Mouse (Mus musculus): ENCODE data around the gene Kcnma1.

Gene Kcnma1

DNA sequence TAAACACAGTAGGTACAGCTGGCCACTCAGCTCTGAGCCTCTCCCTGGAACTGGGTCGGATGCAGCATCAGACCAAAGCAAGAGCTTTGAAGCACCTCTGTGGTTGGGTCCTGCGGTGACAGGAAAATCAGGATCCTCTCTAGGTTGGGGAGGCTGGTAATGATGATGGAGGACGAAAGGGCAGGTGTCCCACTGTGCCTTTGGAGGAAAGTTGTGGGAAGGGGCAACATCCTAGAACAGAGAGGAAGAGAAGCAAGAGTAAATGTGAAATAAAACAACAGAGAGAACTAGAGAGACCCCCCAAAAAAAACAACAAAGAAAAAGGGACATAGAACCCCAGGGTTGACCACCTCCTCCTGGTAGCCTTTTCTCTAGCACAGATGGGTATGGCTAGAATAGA, at the start of gene Kcnma1:
TSS of gene Kcnma1 (minus strand) at position 101 of the 400 bp plus-strand sequence.
- in situ Hi-C loops (cut with MboI, MseI): no loop called here

- in situ Hi-C loops (cut with MboI, MseI): no loop called here
These were observed 45.5 kb upstream of the Kcnma1 start for GRCm38 (mm10) chr14:24059747-24060146.

DNA sequence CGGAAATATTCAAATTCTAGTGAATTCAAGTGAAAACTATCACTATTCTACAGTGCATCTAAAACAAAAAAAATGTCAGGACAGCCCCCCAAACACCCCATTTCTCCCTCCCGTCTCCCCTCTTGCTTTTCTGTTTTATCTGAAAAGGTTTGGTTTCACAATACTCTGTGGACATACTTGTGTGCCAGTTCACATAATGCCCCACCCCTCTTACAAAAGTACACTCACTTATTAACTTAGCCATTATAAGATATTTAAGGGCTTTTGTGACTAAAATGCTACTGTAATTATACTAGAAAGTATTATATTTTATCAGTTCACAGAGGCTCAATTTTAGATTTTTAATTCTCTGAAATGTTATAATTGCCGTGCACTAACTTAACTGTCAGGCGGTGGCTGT, 45.0 kb upstream of the Kcnma1 start:
- in situ Hi-C loops (cut with MboI, MseI): no loop called here

- in situ Hi-C loops (cut with MboI, MseI): no loop called here
These were observed 37.5 kb upstream of the Kcnma1 start for GRCm38 (mm10) chr14:24051821-24052220.

DNA sequence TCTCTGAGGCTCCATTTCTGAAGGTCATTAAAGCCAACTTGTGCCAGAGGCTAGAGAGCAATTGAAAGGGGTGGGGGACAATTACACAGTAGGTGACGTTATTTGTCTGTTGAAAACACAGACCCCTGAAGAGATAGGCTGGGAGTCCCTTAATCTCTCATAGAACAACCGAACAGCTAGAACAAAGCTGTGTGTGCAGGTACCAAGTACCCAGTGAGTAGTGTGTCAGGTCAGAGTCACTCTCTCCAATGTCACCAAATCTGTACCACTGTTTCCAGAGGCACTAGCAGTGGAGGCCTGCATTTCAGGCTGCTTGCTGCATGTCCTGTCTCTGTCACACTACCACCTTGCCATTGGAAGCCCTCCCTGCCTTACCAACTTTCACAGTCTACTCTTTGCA, 22.3 kb upstream of the Kcnma1 start:
- in situ Hi-C loops (cut with MboI, MseI): no loop called here

- in situ Hi-C loops (cut with MboI, MseI): no loop called here
These were observed 21.9 kb upstream of the Kcnma1 start for GRCm38 (mm10) chr14:24036208-24036535.

- in situ Hi-C loops (cut with MboI, MseI): no loop called here
These were observed 21.4 kb upstream of the Kcnma1 start for GRCm38 (mm10) chr14:24035486-24036207.

GRCm38 (mm10) chr14:24032876-24033389, 18.6 kb upstream of the Kcnma1 start:
- in situ Hi-C loops (cut with MboI, MseI): no loop called here

DNA sequence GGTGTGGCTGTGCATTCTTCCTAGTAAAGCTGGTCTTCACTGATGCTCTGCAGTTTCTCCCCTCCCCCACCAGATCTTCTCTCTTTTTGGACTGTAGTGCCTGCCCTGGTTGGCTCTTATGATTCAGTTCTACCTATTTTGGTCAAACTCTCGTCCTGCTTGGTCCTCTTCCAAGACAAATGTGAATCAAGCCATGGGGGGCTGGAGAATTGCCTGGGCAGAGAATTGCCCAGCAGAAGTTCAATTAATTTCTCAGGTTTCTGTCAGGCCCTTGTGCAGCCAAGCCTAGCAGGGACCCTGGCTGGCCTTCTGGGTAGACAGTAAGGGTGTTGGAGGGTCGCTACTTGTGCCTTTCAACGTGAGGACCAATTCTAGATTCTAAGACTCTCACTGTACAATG, 17.9 kb upstream of the Kcnma1 start:
- in situ Hi-C loops (cut with MboI, MseI): no loop called here

- in situ Hi-C loops (cut with MboI, MseI): no loop called here
These were observed 6.4 kb upstream of the Kcnma1 start for GRCm38 (mm10) chr14:24020718-24021117.

GRCm38 (mm10) chr14:24009978-24010377, 4.3 kb downstream of the Kcnma1 start:
- in situ Hi-C loops (cut with MboI, MseI): no loop called here

- in situ Hi-C loops (cut with MboI, MseI): no loop called here
These were observed 6.0 kb downstream of the Kcnma1 start for GRCm38 (mm10) chr14:24008252-24008651.

- in situ Hi-C loops (cut with MboI, MseI): no loop called here
These were observed 8.0 kb downstream of the Kcnma1 start for GRCm38 (mm10) chr14:24006276-24006675.

DNA sequence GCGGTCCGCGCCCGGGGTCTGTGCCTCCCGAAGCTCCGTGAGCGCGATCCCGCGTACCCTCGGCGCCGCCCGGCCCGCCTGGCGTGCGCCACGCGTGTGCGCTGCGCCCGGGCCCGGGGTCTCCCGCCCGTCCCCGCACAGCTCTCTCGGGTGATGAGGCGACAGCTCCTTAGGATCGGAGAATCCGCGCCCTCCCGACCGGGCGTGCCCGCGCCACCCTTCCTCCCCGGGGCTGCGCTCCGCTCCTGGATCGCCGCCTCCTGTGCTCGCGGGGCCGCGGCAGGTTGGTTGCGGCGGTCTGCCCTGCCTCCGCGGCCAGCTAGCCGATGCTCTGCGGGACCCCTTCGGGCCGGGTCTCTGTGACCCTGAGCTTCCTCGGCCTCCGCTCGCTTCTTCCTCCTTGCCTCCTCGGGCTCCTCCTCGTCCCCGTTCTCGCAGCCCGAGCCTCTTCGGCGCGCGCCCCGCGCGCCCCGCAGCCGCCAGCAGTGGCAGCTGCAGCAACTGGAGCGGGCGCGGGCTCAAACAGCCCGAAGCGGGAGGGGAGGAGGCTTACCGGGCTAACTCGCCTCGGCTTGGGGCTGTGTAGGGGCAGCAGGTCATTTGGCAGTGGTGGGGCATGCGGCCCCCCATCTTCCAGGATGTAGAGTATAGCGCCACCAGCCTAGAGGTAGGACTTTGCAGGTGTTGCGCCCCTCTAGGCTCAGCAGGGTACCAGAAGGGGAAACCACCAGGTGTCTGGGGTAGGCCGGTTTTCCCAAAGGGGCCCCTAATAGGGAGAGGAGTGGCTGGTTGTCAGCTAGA, 9.6 kb downstream of the Kcnma1 start:
- in situ Hi-C loops (cut with MboI, MseI): no loop called here

GRCm38 (mm10) chr14:24003450-24004381, 10.6 kb downstream of the Kcnma1 start:
- in situ Hi-C loops (cut with MboI, MseI): no loop called here

DNA sequence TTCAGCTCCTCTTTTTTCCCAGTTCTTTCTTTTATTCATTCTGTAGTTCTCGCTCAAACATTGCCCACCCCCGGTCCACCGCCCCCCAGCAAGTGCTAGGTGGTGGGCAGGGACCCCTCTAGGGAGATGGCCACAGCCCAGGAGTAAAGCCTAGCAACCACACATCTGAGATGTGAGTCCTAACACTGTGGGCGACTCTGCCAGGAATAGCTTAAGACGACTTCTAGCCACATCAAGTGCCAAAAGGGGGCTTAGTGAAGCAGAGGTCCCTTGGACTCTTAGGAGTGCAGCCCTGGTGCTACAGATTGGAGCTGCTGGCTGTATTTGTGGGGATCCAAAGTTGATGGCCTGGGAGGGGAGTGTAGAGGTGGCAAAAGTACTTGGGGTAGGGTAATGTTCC, 11.6 kb downstream of the Kcnma1 start:
- in situ Hi-C loops (cut with MboI, MseI): no loop called here

DNA sequence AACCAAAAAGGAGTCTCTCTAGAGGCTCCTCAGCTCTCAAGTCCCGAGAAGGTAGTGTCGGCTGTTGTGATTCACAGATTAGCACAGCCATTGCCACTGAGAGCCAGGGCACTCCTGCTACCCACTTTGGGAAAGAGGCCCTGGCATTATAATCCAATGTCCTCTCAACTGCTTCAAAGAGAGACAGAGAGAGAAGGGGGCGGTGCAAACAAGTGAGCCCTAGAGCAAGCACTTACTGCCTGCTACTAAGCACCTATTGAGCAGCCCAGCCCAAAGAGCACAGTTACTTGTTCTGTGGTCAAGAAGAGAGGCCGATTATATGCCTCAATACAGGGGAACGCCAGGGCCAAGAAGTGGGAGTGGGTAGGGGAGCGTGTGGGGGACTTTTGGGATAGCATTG, 16.4 kb downstream of the Kcnma1 start:
- in situ Hi-C loops (cut with MboI, MseI): no loop called here

- in situ Hi-C loops (cut with MboI, MseI): no loop called here
These were observed 18.5 kb downstream of the Kcnma1 start for GRCm38 (mm10) chr14:23995831-23996230.

DNA sequence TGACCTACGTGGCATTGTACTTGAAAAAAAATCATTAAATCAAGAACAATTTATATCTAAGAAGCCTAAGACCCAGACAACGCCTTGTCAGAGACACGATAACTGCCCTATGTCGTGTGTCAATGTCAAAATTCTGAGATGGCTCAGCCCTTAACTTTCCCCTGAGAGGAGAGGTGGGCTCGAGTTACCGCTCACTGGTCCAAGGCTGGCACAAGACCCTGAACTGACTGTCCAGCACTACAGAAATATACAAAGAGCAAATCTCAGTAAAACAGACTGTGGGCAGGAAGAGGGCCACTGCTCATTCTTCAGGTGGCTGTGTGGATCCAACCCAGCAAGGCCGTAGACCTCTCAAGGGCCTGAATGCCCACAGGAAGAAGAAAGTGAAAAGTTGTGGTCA, 23.4 kb downstream of the Kcnma1 start:
- in situ Hi-C loops (cut with MboI, MseI): no loop called here

GRCm38 (mm10) chr14:23989696-23990095, 24.6 kb downstream of the Kcnma1 start:
- in situ Hi-C loops (cut with MboI, MseI): no loop called here

DNA sequence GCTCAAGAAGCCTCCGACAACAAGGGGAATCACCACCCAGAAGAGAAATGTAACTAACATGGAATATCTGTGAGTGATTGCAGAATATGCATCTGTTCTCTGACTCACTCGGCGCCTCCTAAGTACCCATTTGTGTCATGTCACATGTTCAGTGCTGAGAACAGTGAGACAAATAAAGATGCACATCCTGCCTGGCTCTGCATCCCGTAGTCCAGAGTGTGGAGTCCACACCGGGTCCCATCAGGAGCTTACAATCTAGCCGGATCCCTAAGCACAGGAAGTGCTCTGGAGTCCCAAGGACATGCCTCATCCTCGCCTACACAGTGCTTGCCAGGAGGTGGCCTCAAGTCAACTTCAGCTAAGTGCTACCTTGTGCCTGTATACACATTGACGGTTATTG, 32.1 kb downstream of the Kcnma1 start:
- in situ Hi-C loops (cut with MboI, MseI): no loop called here

DNA sequence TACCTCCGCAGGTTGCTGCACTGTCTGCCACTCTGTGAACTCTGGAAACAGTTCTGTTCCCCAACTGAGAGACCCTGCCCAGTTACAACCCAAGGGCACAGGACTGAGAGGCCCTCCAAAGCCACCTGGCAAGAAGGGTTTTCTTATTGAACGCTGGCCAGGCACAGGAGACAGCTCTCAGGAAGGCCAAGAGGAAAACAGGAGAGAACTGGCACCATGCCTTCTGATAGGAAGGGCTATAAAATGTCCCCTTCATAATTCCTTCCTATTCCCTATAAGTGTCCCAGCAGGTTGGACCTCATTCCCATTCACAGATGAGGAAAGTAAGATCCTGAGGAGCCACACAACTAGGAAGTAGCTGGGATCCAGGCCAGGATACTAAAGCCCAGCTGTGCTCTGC, 39.6 kb downstream of the Kcnma1 start:
- in situ Hi-C loops (cut with MboI, MseI): no loop called here
